Mouse (Mus musculus) Muller cell, postnatal 12 days (primary cell): ENCODE data around the gene Atp5d.
"Not testable (repeated sequence)": the region's sequence is repeated elsewhere in the genome, so short reads cannot be mapped to it uniquely, and the experiment has no call there.

Experiments used
- DNase-seq: peaks from one replicate; pipeline ENCODE4 v3.0.0-alpha.2; 2015; ENCODE audit errors: inconsistent ontology term

Atp5d gene

GRCm38 (mm10) chr10:80165392-80166128, 27.1 kb downstream of the Atp5d start, which contains the start of gene Cirbp:
Gene Cirbp (plus strand): TSS chr10:80165985.
- DNase-seq, result peak; percentile 77

GRCm38 (mm10) chr10:80166136-80166535, 27.7 kb downstream of the Atp5d start:
- DNase-seq, result not testable (repeated sequence)

GRCm38 (mm10) chr10:80167460-80168037, 29.1 kb downstream of the Atp5d start:
- DNase-seq, result peak; percentile 100

- peak; percentile 95 for DNase-seq
Measured at GRCm38 (mm10) chr10:80168038-80168661, 29.7 kb downstream of the Atp5d start.

- no peak for DNase-seq
Measured at GRCm38 (mm10) chr10:80169070-80169469, 30.6 kb downstream of the Atp5d start.

- DNase-seq, result no peak
Measured at GRCm38 (mm10) chr10:80169651-80170050, 31.2 kb downstream of the Atp5d start.

- no peak for DNase-seq
Measured at GRCm38 (mm10) chr10:80170052-80170451, 31.6 kb downstream of the Atp5d start.

GRCm38 (mm10) chr10:80170601-80171021, 32.2 kb downstream of the Atp5d start:
- DNase-seq, result no peak

- no peak for DNase-seq
Measured at GRCm38 (mm10) chr10:80171252-80171651, 32.8 kb downstream of the Atp5d start.

- DNase-seq, result no peak
Measured at GRCm38 (mm10) chr10:80171760-80172526, 33.5 kb downstream of the Atp5d start.

- DNase-seq, result peak; percentile 86
Measured at GRCm38 (mm10) chr10:80172527-80173292, 34.3 kb downstream of the Atp5d start, which contains the start of gene 1600002K03Rik. Gene 1600002K03Rik (plus strand): TSS chr10:80172944.

- DNase-seq, result no peak
Measured at GRCm38 (mm10) chr10:80173358-80173757, 34.9 kb downstream of the Atp5d start.

GRCm38 (mm10) chr10:80173955-80174640, 35.7 kb downstream of the Atp5d start:
- DNase-seq, result no peak

- peak; percentile 42 for DNase-seq
Measured at GRCm38 (mm10) chr10:80174705-80175104, 36.3 kb downstream of the Atp5d start.

GRCm38 (mm10) chr10:80175536-80176269, 37.3 kb downstream of the Atp5d start:
- peak; percentile 42 for DNase-seq

- no peak for DNase-seq
Measured at GRCm38 (mm10) chr10:80176270-80176834, 37.9 kb downstream of the Atp5d start.

- peak; percentile 69 for DNase-seq
Measured at GRCm38 (mm10) chr10:80177441-80178279, 39.2 kb downstream of the Atp5d start.
